Mouse (Mus musculus) cortical plate, adult 2 months (tissue): ENCODE data around the gene Hmgxb4. TPM values are rescaled to one million over a fixed set of nuclear protein-coding genes. Genes with fewer than 3 reads are reported as not detected.
"Not testable (repeated sequence)": the region's sequence is repeated elsewhere in the genome, so short reads cannot be mapped to it uniquely, and the experiment has no call there.

Experiments used
- H3K27ac ChIP-seq: fragments of 200-500 bp; 2 replicates; pipeline ENCODE4 v1.5.1; 2012; ENCODE audit warnings: low read length, control low read depth, inconsistent platforms; ENCODE audit not compliant: insufficient read depth
- H3K4me1 ChIP-seq: fragments of 200-500 bp; 2 replicates; pipeline ENCODE4 v1.6.1; 2011; ENCODE audit warnings: low read length; ENCODE audit not compliant: control insufficient read depth, insufficient read depth
- H3K4me3 ChIP-seq: fragments of 200-500 bp; 2 replicates; pipeline ENCODE4 v1.5.1; 2011; ENCODE audit warnings: mild to moderate bottlenecking, low read length, control low read depth; ENCODE audit not compliant: insufficient read depth
- CTCF ChIP-seq: fragments of 200-500 bp; IDR thresholded peaks from 2 replicates; pipeline ENCODE4 v1.5.1; 2011; ENCODE audit warnings: mild to moderate bottlenecking, control low read depth, low read length; ENCODE audit not compliant: insufficient read depth; ENCODE audit errors: extremely low read depth
- POLR2A ChIP-seq: fragments of 200-500 bp; IDR thresholded peaks from 2 replicates; pipeline ENCODE4 v1.6.1; 2011; ENCODE audit warnings: mild to moderate bottlenecking, low read length, control low read depth; ENCODE audit not compliant: insufficient read depth; ENCODE audit errors: extremely low read depth
- polyA plus RNA-seq: library from polyadenylated mRNA; depleted of rRNA; stranded (reverse); fragments of >200 nt; gene quantifications from 2 replicates; pipeline ENCODE4 v1.2.3, GENCODE M21; 2012; rRNA removed

The Hmgxb4 gene
- 28.5 and 30.9 TPM in 2 replicates for polyA plus RNA-seq

DNA sequence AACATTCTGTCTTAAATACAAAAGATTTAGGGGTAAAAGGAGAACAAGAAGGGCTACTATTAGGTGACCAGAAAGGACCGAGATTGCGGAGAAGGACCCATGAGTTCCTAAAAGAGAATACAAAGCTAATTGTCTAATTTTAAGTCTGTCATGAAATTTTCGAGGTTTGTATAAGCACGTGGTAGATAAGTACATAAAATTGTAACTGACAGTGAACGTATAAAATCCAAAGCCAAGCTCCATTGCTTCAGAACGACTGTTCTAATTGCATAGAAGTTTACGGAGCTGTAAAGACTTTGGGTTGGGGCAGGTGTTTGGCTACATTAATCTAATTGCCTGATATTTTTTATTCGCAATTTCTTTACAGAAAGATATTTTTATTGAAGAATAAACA is at the start of gene Hmgxb4:
TSS of gene Hmgxb4 (plus strand) at position 276 of the 394 bp plus-strand sequence.
- no peak for TF ChIP-seq POLR2A
- TF ChIP-seq CTCF, result no peak
- H3K4me1 ChIP-seq, result peaks cover 4% of the 10 kb centered on the region; the same call in 1 of the 2 replicates
- H3K4me3 ChIP-seq, result peak within 1 kb of the TSS; percentile 52
- H3K27ac ChIP-seq, result no peak within 1 kb of the TSS

GRCm38 (mm10) chr8:74949445-74949844 is 43.7 kb upstream of the Hmgxb4 start:
- no peak overlapping the region for H3K4me3 ChIP-seq
- no peak overlapping the region for H3K27ac ChIP-seq
- no peaks in the 10 kb centered on the region for H3K4me1 ChIP-seq
- TF ChIP-seq POLR2A (no peak), CTCF (no peak)

- TF ChIP-seq CTCF, result no peak
- no peak for TF ChIP-seq POLR2A
- H3K27ac ChIP-seq, result no peak overlapping the region
These were observed 29.2 kb upstream of the Hmgxb4 start for GRCm38 (mm10) chr8:74963983-74964382.

GRCm38 (mm10) chr8:74970286-74970685 is 22.9 kb upstream of the Hmgxb4 start:
- not testable (repeated sequence) for H3K4me1 ChIP-seq, H3K4me3 ChIP-seq, H3K27ac ChIP-seq

More at GRCm38 (mm10) chr8:74963983-74964382, 29.2 kb upstream of the Hmgxb4 start:
- Histone ChIP-seq H3K4me3 (no peak overlapping the region), H3K4me1 (no peaks in the 10 kb centered on the region)

DNA sequence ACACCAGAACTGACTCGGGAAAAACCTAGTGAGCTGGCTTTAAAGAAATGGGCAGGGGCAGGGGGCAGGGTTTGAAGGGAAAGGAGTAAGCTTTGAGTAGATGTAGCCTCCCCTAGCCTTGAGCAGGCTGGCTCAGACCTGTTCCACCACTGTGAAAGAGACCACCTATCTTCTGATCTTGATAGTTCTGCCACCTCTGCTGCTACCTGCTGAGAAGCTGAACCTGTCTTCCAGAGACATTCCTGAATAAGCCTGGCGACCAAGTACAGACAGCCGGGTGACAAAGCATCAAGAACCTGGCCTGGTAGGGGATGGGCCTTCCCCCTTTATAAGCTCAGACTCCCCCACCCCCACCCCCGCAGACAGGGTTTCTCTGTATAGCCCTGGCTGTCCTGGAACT is 21.5 kb upstream of the Hmgxb4 start:
- Histone ChIP-seq H3K4me1 (no peaks in the 10 kb centered on the region), H3K4me3 (no peak overlapping the region), H3K27ac (no peak overlapping the region)
- TF ChIP-seq POLR2A (no peak), CTCF (no peak)

GRCm38 (mm10) chr8:74972322-74972883 is 20.8 kb upstream of the Hmgxb4 start:
- Histone ChIP-seq H3K27ac (no peak overlapping the region), H3K4me3 (no peak overlapping the region), H3K4me1 (no peaks in the 10 kb centered on the region)
- TF ChIP-seq POLR2A (no peak), CTCF (no peak)

- no peaks in the 10 kb centered on the region for H3K4me1 ChIP-seq
- TF ChIP-seq CTCF, result no peak
- TF ChIP-seq POLR2A, result no peak
- no peak overlapping the region for H3K4me3 ChIP-seq
- no peak overlapping the region for H3K27ac ChIP-seq
These were observed 19.9 kb upstream of the Hmgxb4 start for GRCm38 (mm10) chr8:74973121-74973869.

GRCm38 (mm10) chr8:74973904-74974303 is 19.3 kb upstream of the Hmgxb4 start:
- TF ChIP-seq POLR2A (no peak), CTCF (no peak)

GRCm38 (mm10) chr8:74977427-74977826 is 15.7 kb upstream of the Hmgxb4 start:
- no peaks in the 10 kb centered on the region for H3K4me1 ChIP-seq
- H3K27ac ChIP-seq, result no peak overlapping the region
- no peak overlapping the region for H3K4me3 ChIP-seq
- TF ChIP-seq POLR2A, result no peak
- TF ChIP-seq CTCF, result peak; percentile 46; the same call in 1 of the 2 replicates

More at GRCm38 (mm10) chr8:74973904-74974303, 19.3 kb upstream of the Hmgxb4 start:
- Histone ChIP-seq H3K27ac (no peak overlapping the region), H3K4me1 (no peaks in the 10 kb centered on the region), H3K4me3 (no peak overlapping the region)
